Mouse (Mus musculus) C2C12 (cell line): ENCODE measurements around the gene Gm49396. TPM values are rescaled to one million over a fixed set of nuclear protein-coding genes. Genes with fewer than 3 reads are reported as not detected.

Experiments used
- H3K27me3 ChIP-seq: one replicate; pipeline ENCODE4 v1.6.1; 2011; ENCODE audit not compliant: control insufficient read depth, insufficient read depth, insufficient read length
- H3K36me3 ChIP-seq: one replicate; pipeline ENCODE4 v1.6.1; 2011; ENCODE audit not compliant: control insufficient read depth, insufficient read depth
- H3K4me3 ChIP-seq: one replicate; pipeline ENCODE4 v1.5.1; 2011; ENCODE audit warnings: mild to moderate bottlenecking, control low read depth; ENCODE audit not compliant: poor library complexity, insufficient read depth, severe bottlenecking
- H3K79me2 ChIP-seq: one replicate; pipeline ENCODE4 v1.6.1; 2011; ENCODE audit not compliant: control insufficient read depth, insufficient read depth
- H3K79me3 ChIP-seq: one replicate; pipeline ENCODE4 v1.6.1; 2011; ENCODE audit warnings: low read depth, control low read depth
- H3ac ChIP-seq: one replicate; pipeline ENCODE3; 2011; ENCODE audit warnings: low read depth; ENCODE audit not compliant: control insufficient read depth, insufficient read length
- CEBPB ChIP-seq: IDR thresholded peaks from one replicate; pipeline ENCODE4 v1.6.1; 2011; ENCODE audit warnings: low read depth, mild to moderate bottlenecking, control low read depth, moderate library complexity
- CTCF ChIP-seq: IDR thresholded peaks from one replicate; pipeline ENCODE4 v1.5.1; 2011; ENCODE audit not compliant: control insufficient read depth, insufficient read depth, insufficient read length
- FOSL1 ChIP-seq: IDR thresholded peaks from one replicate; pipeline ENCODE4 v1.8.0; 2011; ENCODE audit warnings: mild to moderate bottlenecking, low read length; ENCODE audit not compliant: poor library complexity, insufficient read depth, severe bottlenecking
- MAX ChIP-seq: IDR thresholded peaks from one replicate; pipeline ENCODE4 v1.6.1; 2011; ENCODE audit warnings: mild to moderate bottlenecking, control low read depth
- MYOD1 ChIP-seq: IDR thresholded peaks from one replicate; pipeline ENCODE4 v1.6.1; 2011; ENCODE audit warnings: low read depth; ENCODE audit not compliant: control insufficient read depth, insufficient read length
- MYOG ChIP-seq: IDR thresholded peaks from one replicate; pipeline ENCODE4 v1.6.1; 2011; ENCODE audit not compliant: control insufficient read depth, insufficient read length; ENCODE audit errors: extremely low read depth
- USF1 ChIP-seq: IDR thresholded peaks from one replicate; pipeline ENCODE4 v1.6.1; 2011; ENCODE audit warnings: low read depth, mild to moderate bottlenecking, control low read depth, moderate library complexity
- polyA plus RNA-seq: library from polyadenylated mRNA; unstranded; fragments of >200 nt; fragmentation: generic; extraction: Trizol; gene quantifications from one replicate; pipeline ENCODE4 v1.2.1, GENCODE M21; 2012; ENCODE audit warnings: missing spikeins

Gm49396 gene
- polyA plus RNA-seq, 1 experiment = 0.73 TPM

GRCm38 (mm10) chr7:30563906-30564280 lies 749 bp downstream of the Gm49396 start:
- Histone ChIP-seq H3K27me3 (no peaks in the 10 kb centered on the region), H3K79me3 (peaks cover 2% of the 10 kb centered on the region), H3K4me3 (peak overlapping the region; percentile 90), H3ac (peak overlapping the region; percentile 28), H3K36me3 (peaks cover 6% of the 10 kb centered on the region), H3K79me2 (peaks cover 32% of the 10 kb centered on the region)
- TF ChIP-seq MAX (no peak), MYOD1 (no peak), MYOG (no peak), USF1 (peak; percentile 73), CTCF (no peak)

- H3ac ChIP-seq = no peak within 1 kb of the TSS
- H3K27me3 ChIP-seq = no peaks in the 10 kb centered on the region
- H3K36me3 ChIP-seq = peaks cover 14% of the 10 kb centered on the region
- H3K79me3 ChIP-seq = peaks cover 2% of the 10 kb centered on the region
- TF ChIP-seq MYOG (no peak), FOSL1 (no peak), MAX (no peak), MYOD1 (no peak), USF1 (no peak), CTCF (no peak), CEBPB (no peak)
- H3K79me2 ChIP-seq = peaks cover 28% of the 10 kb centered on the region
- no peak within 1 kb of the TSS for H3K4me3 ChIP-seq
These were observed 1.9 kb downstream of the Gm49396 start, which contains the start of gene Igflr1 for GRCm38 (mm10) chr7:30564970-30565571. Gene Igflr1 (plus strand): TSS chr7:30565427.

- Histone ChIP-seq H3K27me3 (no peaks in the 10 kb centered on the region), H3K4me3 (no peak overlapping the region), H3K79me2 (peaks cover 28% of the 10 kb centered on the region), H3K36me3 (peaks cover 14% of the 10 kb centered on the region), H3ac (no peak overlapping the region), H3K79me3 (peaks cover 2% of the 10 kb centered on the region)
- TF ChIP-seq MYOG (no peak), FOSL1 (no peak), CTCF (no peak), USF1 (no peak), CEBPB (no peak), MAX (no peak), MYOD1 (no peak)
These were observed 2.9 kb downstream of the Gm49396 start for GRCm38 (mm10) chr7:30566033-30566432.

GRCm38 (mm10) chr7:30567555-30567954 lies 4.4 kb downstream of the Gm49396 start:
- Histone ChIP-seq H3K79me3 (peaks cover 2% of the 10 kb centered on the region), H3K27me3 (no peaks in the 10 kb centered on the region), H3K4me3 (no peak overlapping the region), H3ac (no peak overlapping the region), H3K36me3 (peaks cover 25% of the 10 kb centered on the region), H3K79me2 (peaks cover 13% of the 10 kb centered on the region)
- no peak for TF ChIP-seq FOSL1
- TF ChIP-seq MYOD1 = no peak
- TF ChIP-seq MYOG = no peak
- TF ChIP-seq CEBPB = no peak
- TF ChIP-seq USF1 = no peak
- no peak for TF ChIP-seq CTCF
- no peak for TF ChIP-seq MAX

GRCm38 (mm10) chr7:30572389-30572788 lies 9.2 kb downstream of the Gm49396 start:
- TF ChIP-seq MAX (no peak), CTCF (no peak), USF1 (no peak), MYOG (no peak), FOSL1 (no peak), CEBPB (no peak), MYOD1 (no peak)
- Histone ChIP-seq H3K27me3 (no peaks in the 10 kb centered on the region), H3ac (no peak overlapping the region), H3K36me3 (peaks cover 52% of the 10 kb centered on the region), H3K4me3 (no peak overlapping the region), H3K79me3 (no peaks in the 10 kb centered on the region), H3K79me2 (no peaks in the 10 kb centered on the region)

GRCm38 (mm10) chr7:30572969-30573368 lies 9.8 kb downstream of the Gm49396 start:
- TF ChIP-seq MYOG (no peak), CTCF (no peak), USF1 (no peak), FOSL1 (no peak), CEBPB (no peak), MYOD1 (no peak), MAX (no peak)
- Histone ChIP-seq H3K36me3 (peaks cover 58% of the 10 kb centered on the region), H3K79me3 (no peaks in the 10 kb centered on the region), H3ac (no peak overlapping the region), H3K4me3 (no peak overlapping the region), H3K79me2 (no peaks in the 10 kb centered on the region), H3K27me3 (no peaks in the 10 kb centered on the region)
